Comparison of ENCODE assay signal across 9 mouse cellular contexts in the genomic region with DNA sequence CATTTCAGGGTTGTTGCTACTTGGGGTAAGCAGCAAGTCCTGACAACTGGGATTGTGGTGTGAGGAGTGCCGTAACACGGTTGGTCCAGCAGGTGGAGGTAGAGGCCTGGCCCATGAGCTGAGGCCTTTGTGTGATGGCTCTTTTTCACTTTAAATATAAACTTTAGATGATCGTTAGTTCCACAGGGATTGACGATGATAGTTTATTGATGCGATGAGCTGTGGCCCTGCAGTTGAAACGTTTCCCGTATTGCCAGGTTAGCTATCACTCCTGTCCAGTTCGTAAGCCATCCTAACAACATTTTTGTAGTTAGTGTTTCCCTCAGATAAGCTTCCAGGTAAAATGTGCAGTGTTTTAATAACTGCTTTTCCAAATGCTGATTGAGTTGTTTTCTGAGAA. TPM values are rescaled to one million over a fixed set of nuclear protein-coding genes. Genes with fewer than 3 reads are reported as not detected.
DNase-seq lines count a peak whose midpoint lies in the region; ATAC-seq lines count a peak whose summit lies in the region.
"Had no signal": no experiment of that assay in that cellular context is flagged by ENCODE, and none has a peak within 500 bp of the region (broad histone marks: within the 10 kb centered on the region; RNA-seq: fewer than 3 reads in every experiment).

No protein-coding gene starts in this region.

- peak; percentile 38 for DNase-seq in forebrain, embryonic 10.5 days (ENCODE audit: extremely low spot score, low spot score)
- peak; percentile 28 for DNase-seq in T-cell, adult 2 months (ENCODE audit: low spot score)
- peak; percentile 23 to 27 for DNase-seq in cerebellum, postnatal 36 days
- peak; percentile 63 to 80 for DNase-seq in heart, adult 18-20 months
- peak; percentile 52 to 53 for DNase-seq in lung, adult 18-20 months
- DNase-seq in right cerebral cortex, postnatal 14 days: peak; percentile 39

- no peaks in the 10 kb centered on the region for H3K9me3 ChIP-seq in forebrain, embryonic 10.5 days
- no peaks in the 10 kb centered on the region for H3K9me3 ChIP-seq in forebrain, embryonic 15.5 days
- no peaks in the 10 kb centered on the region for H3K9me3 ChIP-seq in kidney, embryonic 15.5 days (replicated peaks)
- H3K9me3 ChIP-seq: limb, embryonic 15.5 days had no signal

- no peaks in the 10 kb centered on the region for H3K27me3 ChIP-seq in forebrain, embryonic 10.5 days (ENCODE audit: poor library complexity, severe bottlenecking)
- H3K27me3 ChIP-seq in forebrain, embryonic 15.5 days: no peaks in the 10 kb centered on the region
- H3K27me3 ChIP-seq in kidney, embryonic 15.5 days: no peaks in the 10 kb centered on the region
- H3K27me3 ChIP-seq: limb, embryonic 15.5 days had no signal

- H3K27ac ChIP-seq in forebrain, embryonic 10.5 days: no peak overlapping the region
- H3K27ac ChIP-seq in forebrain, embryonic 15.5 days (replicated peaks): no peak overlapping the region
- no peak overlapping the region for H3K27ac ChIP-seq in kidney, embryonic 15.5 days
- H3K27ac ChIP-seq: limb, embryonic 15.5 days had no signal

- no peak overlapping the region for H3K9ac ChIP-seq in forebrain, embryonic 15.5 days (replicated peaks)
- no peak overlapping the region for H3K9ac ChIP-seq in kidney, embryonic 15.5 days
- H3K9ac ChIP-seq: limb, embryonic 15.5 days had no signal

- H3K36me3 ChIP-seq in forebrain, embryonic 10.5 days (replicated peaks): peaks cover 71% of the 10 kb centered on the region
- H3K36me3 ChIP-seq in forebrain, embryonic 15.5 days: peaks cover 17% of the 10 kb centered on the region
- H3K36me3 ChIP-seq in kidney, embryonic 15.5 days: peaks cover 48% of the 10 kb centered on the region

- H3K4me1 ChIP-seq in forebrain, embryonic 10.5 days: no peaks in the 10 kb centered on the region
- H3K4me1 ChIP-seq in forebrain, embryonic 15.5 days: no peaks in the 10 kb centered on the region
- H3K4me1 ChIP-seq in kidney, embryonic 15.5 days: no peaks in the 10 kb centered on the region
- H3K4me1 ChIP-seq: limb, embryonic 15.5 days had no signal

- no peak overlapping the region for H3K4me3 ChIP-seq in forebrain, embryonic 10.5 days
- H3K4me3 ChIP-seq in forebrain, embryonic 15.5 days: no peak overlapping the region
- no peak overlapping the region for H3K4me3 ChIP-seq in kidney, embryonic 15.5 days (replicated peaks)
- H3K4me3 ChIP-seq: limb, embryonic 15.5 days had no signal

- ATAC-seq in forebrain, embryonic 15.5 days (replicated peaks): no peak; the same call in 1 of the 2 replicates
- ATAC-seq in kidney, embryonic 15.5 days (replicated peaks; ENCODE audit: low FRiP score): 0 out of 2 replicates have a peak, but pooled peaks have one; percentile 61

- WGBS in forebrain, embryonic 10.5 days: 83% methylated on average over 8 of the region's 8 CpGs
- WGBS in forebrain, embryonic 15.5 days: 70% methylated on average over 8 of the region's 8 CpGs
- WGBS in kidney, embryonic 15.5 days: 61% methylated on average over 8 of the region's 8 CpGs

- no peak overlapping the region for H3K4me2 ChIP-seq in forebrain, embryonic 15.5 days (replicated peaks)
- no peak overlapping the region for H3K4me2 ChIP-seq in kidney, embryonic 15.5 days
- H3K4me2 ChIP-seq: limb, embryonic 15.5 days had no signal

RNA-seq across cellular contexts. Expression of a gene that starts 46.4 kb away (rescaled TPM):
- polyA plus RNA-seq in forebrain, embryonic 10.5 days (2016; fragmentation: Nextera tagmentation; extraction: Ambion mirVana): 7.4 and 8.5 TPM in 2 replicates
- 5.0 and 6.2 TPM in 2 replicates for polyA plus RNA-seq in forebrain, embryonic 15.5 days (2015; fragmentation: Nextera tagmentation; extraction: Ambion mirVana)
- total RNA-seq in heart, adult 18-20 months (2021): 10 to 100 TPM; 11.1 to 14.8 TPM
- 4.0 and 4.8 TPM in 2 replicates for polyA plus RNA-seq in kidney, embryonic 15.5 days (2015; fragmentation: Nextera tagmentation; extraction: Ambion mirVana)
